Mouse (Mus musculus) embryo, embryonic 11 days (tissue): ENCODE data around the gene Nckap5.

Experiments
- DNase-seq: peaks from one replicate; pipeline ENCODE4 v3.0.0-alpha.2; 2015

Nckap5 gene

GRCm38 (mm10) chr1:126334202-126334601, 496.4 kb downstream of the Nckap5 start:
- DNase-seq, result no peak

- DNase-seq, result no peak
These were observed 498.6 kb downstream of the Nckap5 start for GRCm38 (mm10) chr1:126332026-126332425.

- DNase-seq, result no peak
These were observed 509.9 kb downstream of the Nckap5 start for GRCm38 (mm10) chr1:126320696-126321095.

GRCm38 (mm10) chr1:126317874-126318607, 512.6 kb downstream of the Nckap5 start:
- DNase-seq, result peak; percentile 16

- DNase-seq, result no peak
These were observed 513.3 kb downstream of the Nckap5 start for GRCm38 (mm10) chr1:126317345-126317744.

GRCm38 (mm10) chr1:126316866-126317265, 513.7 kb downstream of the Nckap5 start:
- DNase-seq, result peak; percentile 63

GRCm38 (mm10) chr1:126301129-126301528, 529.5 kb downstream of the Nckap5 start:
- DNase-seq, result no peak

GRCm38 (mm10) chr1:126264931-126265330, 565.7 kb downstream of the Nckap5 start:
- no peak for DNase-seq

- DNase-seq, result no peak
These were observed 576.2 kb downstream of the Nckap5 start for GRCm38 (mm10) chr1:126254364-126254763.

GRCm38 (mm10) chr1:126253934-126254333, 576.7 kb downstream of the Nckap5 start:
- no peak for DNase-seq

- DNase-seq, result no peak
These were observed 597.4 kb downstream of the Nckap5 start for GRCm38 (mm10) chr1:126233196-126233595.

- no peak for DNase-seq
These were observed 599.4 kb downstream of the Nckap5 start for GRCm38 (mm10) chr1:126231199-126231598.

GRCm38 (mm10) chr1:126210212-126210611, 620.4 kb downstream of the Nckap5 start:
- no peak for DNase-seq

- DNase-seq, result no peak
These were observed 620.9 kb downstream of the Nckap5 start for GRCm38 (mm10) chr1:126209743-126210142.

GRCm38 (mm10) chr1:126209131-126209530, 621.5 kb downstream of the Nckap5 start:
- DNase-seq, result no peak

- no peak for DNase-seq
These were observed 633.7 kb downstream of the Nckap5 start for GRCm38 (mm10) chr1:126196937-126197336.

- no peak for DNase-seq
These were observed 640.2 kb downstream of the Nckap5 start for GRCm38 (mm10) chr1:126190353-126190752.

- no peak for DNase-seq
These were observed 646.8 kb downstream of the Nckap5 start for GRCm38 (mm10) chr1:126183751-126184150.

GRCm38 (mm10) chr1:126168579-126168978, 662.0 kb downstream of the Nckap5 start:
- no peak for DNase-seq

- no peak for DNase-seq
These were observed 662.5 kb downstream of the Nckap5 start for GRCm38 (mm10) chr1:126168131-126168530.

- no peak for DNase-seq
These were observed 663.1 kb downstream of the Nckap5 start for GRCm38 (mm10) chr1:126167546-126167945.

- no peak for DNase-seq
These were observed 671.3 kb downstream of the Nckap5 start for GRCm38 (mm10) chr1:126159287-126159686.

- DNase-seq, result no peak
These were observed 674.8 kb downstream of the Nckap5 start for GRCm38 (mm10) chr1:126155816-126156215.

GRCm38 (mm10) chr1:126153516-126154234, 676.9 kb downstream of the Nckap5 start:
- DNase-seq, result no peak
